Mouse (Mus musculus): ENCODE data around the gene Hectd3. TPM values are rescaled to one million over a fixed set of nuclear protein-coding genes. Genes with fewer than 3 reads are reported as not detected.
A peak's percentile ranks its signal among the peaks of the same experiment; 100 is the strongest.

The Hectd3 gene
- polyA plus RNA-seq, 1 experiment from 2014 or later, result 10.8 TPM

GRCm38 (mm10) chr4:117018327-117018726 lies 23.2 kb downstream of the Hectd3 start:
- WGBS, result 86% methylated on average over 7 of the region's 7 CpGs
- no peak overlapping the region for H3K9ac ChIP-seq (replicated peaks)
- peaks cover 15% of the 10 kb centered on the region for H3K36me3 ChIP-seq
- ATAC-seq (ENCODE audit: insufficient number of reproducible peaks, insufficient read depth, low FRiP score, low TSS enrichment, low read depth), result no peak
- no peak overlapping the region for H3K27ac ChIP-seq
- no peaks in the 10 kb centered on the region for H3K9me3 ChIP-seq
- H3K27me3 ChIP-seq, result no peaks in the 10 kb centered on the region
- no peak overlapping the region for H3K4me2 ChIP-seq
- H3K4me3 ChIP-seq (replicated peaks), result no peak overlapping the region
- peaks cover 9% of the 10 kb centered on the region for H3K4me1 ChIP-seq (replicated peaks)

GRCm38 (mm10) chr4:117019206-117020134 lies 24.4 kb downstream of the Hectd3 start, which contains the start of gene Eif2b3:
Gene Eif2b3 (plus strand): TSS chr4:117019402.
- peaks cover 23% of the 10 kb centered on the region for H3K36me3 ChIP-seq
- peak within 1 kb of the TSS; percentile 70 for H3K27ac ChIP-seq
- peak within 1 kb of the TSS; percentile 85 for H3K9ac ChIP-seq (replicated peaks)
- under 1% methylated on average over 61 of the region's 61 CpGs for WGBS
- peaks cover 9% of the 10 kb centered on the region for H3K4me1 ChIP-seq (replicated peaks)
- peak; percentile 89 for ATAC-seq (ENCODE audit: insufficient number of reproducible peaks, insufficient read depth, low FRiP score, low TSS enrichment, low read depth)
- peak within 1 kb of the TSS; percentile 83 for H3K4me3 ChIP-seq (replicated peaks)
- H3K4me2 ChIP-seq, result peak within 1 kb of the TSS; percentile 74
- H3K27me3 ChIP-seq, result no peaks in the 10 kb centered on the region
- H3K9me3 ChIP-seq, result no peaks in the 10 kb centered on the region

- WGBS, result 97% methylated on average over 4 of the region's 4 CpGs
- Histone ChIP-seq H3K4me3 (replicated peaks) (no peak overlapping the region), H3K9me3 (no peaks in the 10 kb centered on the region), H3K9ac (replicated peaks) (no peak overlapping the region), H3K36me3 (peaks cover 27% of the 10 kb centered on the region), H3K27ac (no peak overlapping the region), H3K4me1 (replicated peaks) (peaks cover 9% of the 10 kb centered on the region), H3K27me3 (no peaks in the 10 kb centered on the region), H3K4me2 (no peak overlapping the region)
- ATAC-seq (ENCODE audit: insufficient number of reproducible peaks, insufficient read depth, low FRiP score, low TSS enrichment, low read depth), result no peak
Measured at GRCm38 (mm10) chr4:117023469-117023868, 28.4 kb downstream of the Hectd3 start.

- H3K4me3 ChIP-seq (replicated peaks), result no peak overlapping the region
- no peak overlapping the region for H3K9ac ChIP-seq (replicated peaks)
- no peak for ATAC-seq (ENCODE audit: insufficient number of reproducible peaks, insufficient read depth, low FRiP score, low TSS enrichment, low read depth)
- 94% methylated on average over 1 of the region's 1 CpGs for WGBS
- H3K36me3 ChIP-seq, result peaks cover 44% of the 10 kb centered on the region
- no peak overlapping the region for H3K27ac ChIP-seq
- no peaks in the 10 kb centered on the region for H3K27me3 ChIP-seq
- H3K9me3 ChIP-seq, result no peaks in the 10 kb centered on the region
- no peak overlapping the region for H3K4me2 ChIP-seq
- H3K4me1 ChIP-seq (replicated peaks), result no peaks in the 10 kb centered on the region
Measured at GRCm38 (mm10) chr4:117031105-117031504, 36.0 kb downstream of the Hectd3 start.

- peak overlapping the region; percentile 3; the same call in 1 of the 2 replicates for H3K4me2 ChIP-seq
- no peak overlapping the region for H3K9ac ChIP-seq (replicated peaks)
- H3K4me1 ChIP-seq (replicated peaks), result peaks cover 28% of the 10 kb centered on the region
- no peaks in the 10 kb centered on the region for H3K27me3 ChIP-seq
- H3K27ac ChIP-seq, result peak overlapping the region; percentile 78
- peaks cover 20% of the 10 kb centered on the region for H3K36me3 ChIP-seq
- no peak overlapping the region for H3K4me3 ChIP-seq (replicated peaks)
- WGBS, result 18% methylated on average over 9 of the region's 9 CpGs
- H3K9me3 ChIP-seq, result no peaks in the 10 kb centered on the region
- ATAC-seq (ENCODE audit: insufficient number of reproducible peaks, insufficient read depth, low FRiP score, low TSS enrichment, low read depth), result no peak; the same call in 1 of the 2 replicates
Measured at GRCm38 (mm10) chr4:117039925-117040687, 45.0 kb downstream of the Hectd3 start.

GRCm38 (mm10) chr4:117040791-117041190 lies 45.7 kb downstream of the Hectd3 start:
- Histone ChIP-seq H3K4me1 (replicated peaks) (peaks cover 28% of the 10 kb centered on the region), H3K27me3 (no peaks in the 10 kb centered on the region), H3K4me3 (replicated peaks) (no peak overlapping the region), H3K27ac (peak overlapping the region; percentile 47; the same call in 1 of the 2 replicates), H3K9me3 (no peaks in the 10 kb centered on the region), H3K4me2 (no peak overlapping the region), H3K9ac (replicated peaks) (no peak overlapping the region), H3K36me3 (peaks cover 16% of the 10 kb centered on the region)
- WGBS, result 57% methylated on average over 1 of the region's 1 CpGs
- ATAC-seq (ENCODE audit: insufficient number of reproducible peaks, insufficient read depth, low FRiP score, low TSS enrichment, low read depth), result no peak

- Histone ChIP-seq H3K4me1 (replicated peaks) (peaks cover 28% of the 10 kb centered on the region), H3K4me2 (no peak overlapping the region), H3K27ac (peak overlapping the region; percentile 47; the same call in 1 of the 2 replicates), H3K36me3 (peaks cover 17% of the 10 kb centered on the region; the same call in 1 of the 2 replicates), H3K9ac (replicated peaks) (no peak overlapping the region), H3K27me3 (no peaks in the 10 kb centered on the region), H3K4me3 (replicated peaks) (no peak overlapping the region), H3K9me3 (no peaks in the 10 kb centered on the region)
- ATAC-seq (ENCODE audit: insufficient number of reproducible peaks, insufficient read depth, low FRiP score, low TSS enrichment, low read depth), result no peak
- 45% methylated on average over 4 of the region's 4 CpGs for WGBS
Measured at GRCm38 (mm10) chr4:117041283-117041721, 46.2 kb downstream of the Hectd3 start.

- Histone ChIP-seq H3K9me3 (no peaks in the 10 kb centered on the region), H3K4me3 (replicated peaks) (no peak overlapping the region), H3K9ac (replicated peaks) (no peak overlapping the region), H3K4me1 (replicated peaks) (no peaks in the 10 kb centered on the region), H3K27ac (no peak overlapping the region), H3K4me2 (no peak overlapping the region), H3K27me3 (no peaks in the 10 kb centered on the region), H3K36me3 (peaks cover 55% of the 10 kb centered on the region)
- WGBS, result 96% methylated on average over 3 of the region's 3 CpGs
- ATAC-seq (ENCODE audit: insufficient number of reproducible peaks, insufficient read depth, low FRiP score, low TSS enrichment, low read depth), result no peak
Measured at GRCm38 (mm10) chr4:117048836-117049235, 53.7 kb downstream of the Hectd3 start.

- H3K36me3 ChIP-seq, result peaks cover 58% of the 10 kb centered on the region
- no peaks in the 10 kb centered on the region for H3K9me3 ChIP-seq
- 94% methylated on average over 1 of the region's 1 CpGs for WGBS
- no peak for ATAC-seq (ENCODE audit: insufficient number of reproducible peaks, insufficient read depth, low FRiP score, low TSS enrichment, low read depth)
- H3K9ac ChIP-seq (replicated peaks), result no peak overlapping the region
- H3K27ac ChIP-seq, result no peak overlapping the region
- H3K4me2 ChIP-seq, result no peak overlapping the region
- H3K27me3 ChIP-seq, result no peaks in the 10 kb centered on the region
- H3K4me3 ChIP-seq (replicated peaks), result no peak overlapping the region
- no peaks in the 10 kb centered on the region for H3K4me1 ChIP-seq (replicated peaks)
Measured at GRCm38 (mm10) chr4:117049485-117049884, 54.4 kb downstream of the Hectd3 start.

- Histone ChIP-seq H3K27ac (no peak overlapping the region), H3K4me2 (no peak overlapping the region), H3K9me3 (no peaks in the 10 kb centered on the region), H3K27me3 (no peaks in the 10 kb centered on the region), H3K4me3 (replicated peaks) (no peak overlapping the region), H3K36me3 (peaks cover 41% of the 10 kb centered on the region), H3K4me1 (replicated peaks) (no peaks in the 10 kb centered on the region), H3K9ac (replicated peaks) (no peak overlapping the region)
- WGBS, result 90% methylated on average over 4 of the region's 4 CpGs
- no peak for ATAC-seq (ENCODE audit: insufficient number of reproducible peaks, insufficient read depth, low FRiP score, low TSS enrichment, low read depth)
Measured at GRCm38 (mm10) chr4:117052626-117053025, 57.5 kb downstream of the Hectd3 start.

- H3K9me3 ChIP-seq, result no peaks in the 10 kb centered on the region
- ATAC-seq (ENCODE audit: insufficient number of reproducible peaks, insufficient read depth, low FRiP score, low TSS enrichment, low read depth), result no peak
- H3K4me1 ChIP-seq (replicated peaks), result no peaks in the 10 kb centered on the region
- 94% methylated on average over 4 of the region's 4 CpGs for WGBS
- H3K27me3 ChIP-seq, result no peaks in the 10 kb centered on the region
- peaks cover 38% of the 10 kb centered on the region for H3K36me3 ChIP-seq
- no peak overlapping the region for H3K4me3 ChIP-seq (replicated peaks)
- no peak overlapping the region for H3K9ac ChIP-seq (replicated peaks)
- no peak overlapping the region for H3K27ac ChIP-seq
- no peak overlapping the region for H3K4me2 ChIP-seq
Measured at GRCm38 (mm10) chr4:117053956-117054355, 58.8 kb downstream of the Hectd3 start.
